Mouse (Mus musculus) CD4-positive naive resting alpha-beta T cell, adult 76 days (primary cell): ENCODE results near the gene Slc9a2. TPM values are rescaled to one million over a fixed set of nuclear protein-coding genes. Genes with fewer than 3 reads are reported as not detected.

Experiments used
- total RNA-seq: library from RNA; stranded (reverse); gene quantifications from one replicate; pipeline ENCODE4 v1.2.4, GENCODE M21; 2023

Slc9a2 gene
- not detected for total RNA-seq

GRCm38 (mm10) chr1:40680067-40680867 is at the start of gene Slc9a2:
Gene Slc9a2 (plus strand): TSS chr1:40680574.

GRCm38 (mm10) chr1:40790324-40791141 is 110.2 kb downstream of the Slc9a2 start, which contains the start of gene Mfsd9:
Gene Mfsd9 (minus strand): TSS chr1:40790687.

GRCm38 (mm10) chr1:40805351-40805750 is 125.0 kb downstream of the Slc9a2 start, which contains the start of gene Tmem182:
Gene Tmem182 (plus strand): TSS chr1:40805601.

Other genes with a start within 250 kb of the Slc9a2 start
- 44.7 TPM for gene Il18r1, start 215.0 kb upstream of the Slc9a2 start, total RNA-seq
- 4.9 TPM for gene Il18rap, start 165.2 kb upstream of the Slc9a2 start, total RNA-seq
- not detected for gene Slc9a4, start 100.5 kb upstream of the Slc9a2 start, total RNA-seq
- gene Mfsd9, start 110.1 kb downstream of the Slc9a2 start, total RNA-seq = 0.38 TPM
- gene Tmem182, start 125.0 kb downstream of the Slc9a2 start, total RNA-seq = not detected